ENCODE assay signal across 26 mouse cellular contexts in the genomic region with DNA sequence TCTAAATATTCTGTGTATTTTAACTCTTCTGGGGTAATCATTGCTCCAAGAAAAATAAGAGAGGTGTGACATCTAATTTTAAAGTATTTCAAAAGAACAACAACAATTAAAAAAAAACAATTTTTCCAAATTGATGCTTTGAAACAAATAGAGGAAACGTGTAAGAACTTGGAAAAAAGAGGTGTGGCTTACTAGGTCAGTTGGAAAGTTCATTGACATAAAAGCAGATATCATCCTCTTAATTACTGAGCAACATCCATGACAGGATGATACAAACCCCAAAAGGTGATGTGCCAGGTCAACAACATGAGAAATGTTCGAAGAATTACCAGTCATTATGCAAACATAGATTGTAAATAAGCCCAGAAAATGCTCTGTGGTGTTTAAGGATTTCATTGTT. TPM values are rescaled to one million over a fixed set of nuclear protein-coding genes. Genes with fewer than 3 reads are reported as not detected.
DNase-seq lines count a peak whose midpoint lies in the region; ATAC-seq and TF ChIP-seq lines count a peak whose summit lies in the region.
"Had no signal": no experiment of that assay in that cellular context is flagged by ENCODE, and none has a peak within 500 bp of the region (broad histone marks: within the 10 kb centered on the region; RNA-seq: fewer than 3 reads in every experiment).

Gene Gm16485 (plus strand): TSS at position 301 of the 400 bp plus-strand sequence.

- H3K4me2 ChIP-seq in liver, postnatal 0 days (ENCODE audit: low read depth, low read length) = no peak within 1 kb of the TSS
- no peak within 1 kb of the TSS for H3K4me2 ChIP-seq in liver, embryonic 12.5 days
- H3K4me2 ChIP-seq: embryonic facial prominence, embryonic 12.5 days; forebrain, embryonic 13.5 days had no signal

- TF ChIP-seq CTCF in gastrocnemius, adult 2 months (IDR thresholded peaks at IDR 0.05) = no peak
- no peak for TF ChIP-seq CTCF in left cerebral cortex, adult 2 months (IDR thresholded peaks at IDR 0.05)
- TF ChIP-seq CTCF in liver, postnatal 0 days (IDR thresholded peaks at IDR 0.05; ENCODE audit: low read depth) = no peak

- intact Hi-C loops in gastrocnemius, adult 2 months (cut with DNase I) = no loop called here
- intact Hi-C loops in left cerebral cortex, adult 2 months (cut with DNase I) = loop anchor here (10.0 kb wide), 1 partner anchor 403 kb away; no protein-coding TSS in a partner anchor
- intact Hi-C loops in left cerebral cortex, postnatal 14 days (cut with DNase I) = no loop called here
- intact Hi-C loops in left cerebral cortex, postnatal 25 days (cut with DNase I) = no loop called here

- peak within 1 kb of the TSS; percentile 36 for H3K27ac ChIP-seq in gastrocnemius, adult 2 months
- no peak within 1 kb of the TSS for H3K27ac ChIP-seq in left cerebral cortex, adult 2 months
- H3K27ac ChIP-seq in liver, postnatal 0 days (ENCODE audit: low read depth) = peak within 1 kb of the TSS; percentile 16; the same call in 1 of the 2 replicates
- H3K27ac ChIP-seq in liver, embryonic 12.5 days = no peak within 1 kb of the TSS
- H3K27ac ChIP-seq: embryonic facial prominence, embryonic 10.5 days; embryonic facial prominence, embryonic 12.5 days; forebrain, embryonic 13.5 days had no signal

- H3K9ac ChIP-seq in liver, postnatal 0 days (replicated peaks) = no peak within 1 kb of the TSS
- no peak within 1 kb of the TSS for H3K9ac ChIP-seq in liver, embryonic 12.5 days
- H3K9ac ChIP-seq: embryonic facial prominence, embryonic 12.5 days; forebrain, embryonic 13.5 days had no signal

- TF ChIP-seq EP300 in liver, postnatal 0 days (IDR thresholded peaks at IDR 0.05; ENCODE audit: low read depth) = no peak

- no peaks in the 10 kb centered on the region for H3K4me1 ChIP-seq in liver, postnatal 0 days (ENCODE audit: insufficient read depth)
- H3K4me1 ChIP-seq in liver, embryonic 12.5 days = no peaks in the 10 kb centered on the region
- H3K4me1 ChIP-seq: embryonic facial prominence, embryonic 10.5 days; embryonic facial prominence, embryonic 12.5 days; forebrain, embryonic 13.5 days had no signal

- H3K36me3 ChIP-seq in liver, postnatal 0 days (replicated peaks; ENCODE audit: insufficient read depth, low read length) = no peaks in the 10 kb centered on the region
- H3K36me3 ChIP-seq in liver, embryonic 12.5 days = no peaks in the 10 kb centered on the region
- H3K36me3 ChIP-seq: embryonic facial prominence, embryonic 10.5 days; embryonic facial prominence, embryonic 12.5 days; G1E had no signal

- no peak within 1 kb of the TSS for H3K4me3 ChIP-seq in gastrocnemius, adult 2 months
- no peak within 1 kb of the TSS for H3K4me3 ChIP-seq in left cerebral cortex, adult 2 months
- no peak within 1 kb of the TSS for H3K4me3 ChIP-seq in liver, postnatal 0 days (ENCODE audit: low read depth, low read length)
- H3K4me3 ChIP-seq in liver, embryonic 12.5 days = no peak within 1 kb of the TSS
- H3K4me3 ChIP-seq: embryonic facial prominence, embryonic 10.5 days; embryonic facial prominence, embryonic 12.5 days; forebrain, embryonic 13.5 days had no signal

- 42% methylated on average over 2 of the region's 2 CpGs for WGBS in liver, postnatal 0 days (ENCODE audit: insufficient replicate concordance)
- WGBS in liver, embryonic 12.5 days (ENCODE audit: insufficient replicate concordance) = 49% methylated on average over 2 of the region's 2 CpGs

- no peak for ATAC-seq in liver, postnatal 0 days
- no peak for ATAC-seq in liver, embryonic 12.5 days
- ATAC-seq: activated CD4-positive, CD25-positive, alpha-beta regulatory T cell, adult 4 months; CD4-positive, CD25-positive, alpha-beta regulatory T cell, adult 4 months; forebrain, embryonic 13.5 days; Patski had no signal

- DNase-seq in gastrocnemius, adult 2 months = no peak
- DNase-seq in gastrocnemius, postnatal 10 days = no peak
- no peak for DNase-seq in left cerebral cortex, adult 2 months (ENCODE audit: extremely low spot score in 1 of 2, low spot score in 2 of 2)
- DNase-seq in left cerebral cortex, postnatal 14 days (ENCODE audit: low spot score in 2 of 2) = no peak
- DNase-seq in left cerebral cortex, postnatal 25 days (ENCODE audit: low spot score in 2 of 2) = no peak
- no peak for DNase-seq in left cerebral cortex, adult 11 months (ENCODE audit: low spot score)
- DNase-seq in liver, postnatal 0 days = no peak
- DNase-seq: adrenal gland, adult 8-10 months; adrenal gland, postnatal 14 days; adrenal gland, postnatal 36 days; B cell, adult 2 months; cerebellum, adult 11-12 months; cerebellum, adult 2 months; cerebellum, adult 9-10 months; cerebellum, postnatal 10 days; cerebellum, postnatal 25 days had no signal

- no peaks in the 10 kb centered on the region for H3K27me3 ChIP-seq in liver, postnatal 0 days (ENCODE audit: insufficient read depth, low read length)
- no peaks in the 10 kb centered on the region for H3K27me3 ChIP-seq in liver, embryonic 12.5 days (replicated peaks)
- H3K27me3 ChIP-seq: CH12.LX; embryonic facial prominence, embryonic 12.5 days; forebrain, embryonic 13.5 days had no signal

- H3K9me3 ChIP-seq in liver, postnatal 0 days (ENCODE audit: low read length) = no peaks in the 10 kb centered on the region
- no peaks in the 10 kb centered on the region for H3K9me3 ChIP-seq in liver, embryonic 12.5 days (replicated peaks)
- H3K9me3 ChIP-seq: embryonic facial prominence, embryonic 10.5 days; embryonic facial prominence, embryonic 12.5 days; forebrain, embryonic 13.5 days; G1E had no signal

RNA-seq across cellular contexts. Expression of gene Gm16485, which starts in this region (rescaled TPM):
- not detected for total RNA-seq in gastrocnemius, adult 2 months (2021)
- not detected for total RNA-seq in gastrocnemius, postnatal 10 days (2021)
- total RNA-seq in left cerebral cortex, adult 2 months (2021) = 10 to 100 TPM; 13.2 to 13.8 TPM
- 10 to 100 TPM in 1 of 2 experiments, 1 to 10 TPM in 1; 9.3 to 11.4 TPM for total RNA-seq in left cerebral cortex, postnatal 14 days (2021)
- total RNA-seq in left cerebral cortex, postnatal 25 days (2021) = 10 to 100 TPM; 10.9 to 11.3 TPM
- polyA plus RNA-seq in liver, postnatal 0 days (2015; fragmentation: Nextera tagmentation; extraction: Ambion mirVana) = not detected in 2 replicates
- polyA plus RNA-seq in liver, embryonic 12.5 days (2016; fragmentation: Nextera tagmentation; extraction: Ambion mirVana) = not detected in 2 replicates
- total RNA-seq: adrenal gland, postnatal 14 days; adrenal gland, postnatal 36 days; CH12.LX had no signal
- polyA plus RNA-seq: CD4-positive, CD25-positive, alpha-beta regulatory T cell, adult 4 months; embryonic facial prominence, embryonic 10.5 days; embryonic facial prominence, embryonic 14.5 days; G1E; Patski had no signal

Comparison
In these comparisons a context has a peak if more than half of its experiments do, and no peak if none do; other contexts are left out.
1. RNA of gene Gm16485 (total RNA-seq): 13.2 to 13.8 TPM in left cerebral cortex, adult 2 months, 9.3 to 11.4 TPM in left cerebral cortex, postnatal 14 days and 10.9 to 11.3 TPM in left cerebral cortex, postnatal 25 days; not detected in gastrocnemius, postnatal 10 days and not detected in gastrocnemius, adult 2 months; every median in the first group is over 4 times any median in the second.
2. H3K27ac ChIP-seq: peak in gastrocnemius, adult 2 months (single experiment) and liver, postnatal 0 days (single experiment); none in left cerebral cortex, adult 2 months (single experiment) and liver, embryonic 12.5 days (single experiment).